In the genomic region with DNA sequence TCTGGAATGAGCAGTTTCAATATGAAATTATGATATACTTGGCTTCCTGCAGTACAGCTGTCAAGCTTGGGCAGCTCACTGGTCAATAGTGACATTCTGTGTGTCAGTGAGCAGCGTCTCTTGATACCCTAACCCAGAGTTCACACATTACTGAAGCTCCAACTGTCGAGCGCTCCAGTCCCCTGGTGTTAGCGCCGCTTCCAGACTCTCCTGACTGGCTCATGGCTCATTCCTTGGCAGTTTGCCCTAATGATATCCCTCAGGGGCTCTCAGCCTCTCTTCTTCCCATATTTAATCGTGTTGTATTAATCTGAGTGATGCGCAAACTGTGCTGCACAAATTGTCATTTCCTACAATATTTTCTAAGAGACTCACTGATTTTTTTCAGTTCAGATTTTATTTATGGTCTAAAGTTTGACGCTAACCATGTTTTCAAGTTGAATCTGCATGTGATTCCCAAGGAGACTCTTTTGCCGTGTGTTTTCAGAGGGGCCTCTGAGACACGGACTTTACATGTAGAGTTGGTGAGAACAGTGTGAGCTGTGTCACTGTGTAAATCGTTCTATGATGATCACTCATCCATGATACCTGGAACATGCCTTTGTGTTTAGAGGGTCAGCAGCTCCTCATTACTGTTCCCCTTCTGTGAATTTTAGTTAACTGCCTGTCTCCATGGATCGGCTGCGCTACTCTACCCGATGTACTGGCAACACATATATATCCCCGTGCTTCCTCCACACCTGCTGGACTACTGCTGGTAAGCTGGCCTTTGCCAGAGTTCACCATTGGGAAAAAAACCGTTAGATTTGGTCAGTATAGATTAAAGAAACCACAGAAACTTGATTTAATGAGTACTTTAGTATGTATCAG, we compare ENCODE assay signal across 8 mouse cellular contexts.
DNase-seq lines count a peak whose midpoint lies in the region; ATAC-seq lines count a peak whose summit lies in the region.

No protein-coding gene starts in this region.

- no peaks in the 10 kb centered on the region for H3K36me3 ChIP-seq in kidney, embryonic 16.5 days (ENCODE audit: insufficient read depth, low read length)
- H3K36me3 ChIP-seq in heart, embryonic 13.5 days: no peaks in the 10 kb centered on the region
- H3K36me3 ChIP-seq in neural tube, embryonic 12.5 days: no peaks in the 10 kb centered on the region

- ATAC-seq in kidney, embryonic 16.5 days (ENCODE audit: low FRiP score, low TSS enrichment): no peak
- peak; percentile 54; the same call in 1 of the 2 replicates for ATAC-seq in heart, embryonic 13.5 days (ENCODE audit: extremely low read depth, insufficient number of reproducible peaks, low FRiP score, low TSS enrichment)
- ATAC-seq in neural tube, embryonic 12.5 days (ENCODE audit: low FRiP score, low read depth): peak; percentile 79

- no peak overlapping the region for H3K27ac ChIP-seq in kidney, embryonic 16.5 days (ENCODE audit: low read length)
- H3K27ac ChIP-seq in heart, embryonic 13.5 days (replicated peaks): no peak overlapping the region
- no peak overlapping the region for H3K27ac ChIP-seq in neural tube, embryonic 12.5 days

- H3K9ac ChIP-seq in kidney, embryonic 16.5 days (replicated peaks; ENCODE audit: low read length): no peak overlapping the region
- H3K9ac ChIP-seq in heart, embryonic 13.5 days: no peak overlapping the region
- H3K9ac ChIP-seq in neural tube, embryonic 12.5 days: no peak overlapping the region

- H3K4me1 ChIP-seq in kidney, embryonic 16.5 days (ENCODE audit: insufficient read depth, low read length): 0 out of 2 replicates have a peak, but pooled peaks cover 3% of the 10 kb centered on the region
- peaks cover 17% of the 10 kb centered on the region for H3K4me1 ChIP-seq in heart, embryonic 13.5 days
- no peaks in the 10 kb centered on the region for H3K4me1 ChIP-seq in neural tube, embryonic 12.5 days

- H3K9me3 ChIP-seq in kidney, embryonic 16.5 days (ENCODE audit: low read length): no peaks in the 10 kb centered on the region
- H3K9me3 ChIP-seq in heart, embryonic 13.5 days: no peaks in the 10 kb centered on the region
- no peaks in the 10 kb centered on the region for H3K9me3 ChIP-seq in neural tube, embryonic 12.5 days

- no peak overlapping the region for H3K4me2 ChIP-seq in kidney, embryonic 16.5 days (replicated peaks; ENCODE audit: low read depth, low read length)
- H3K4me2 ChIP-seq in heart, embryonic 13.5 days: no peak overlapping the region
- no peak overlapping the region for H3K4me2 ChIP-seq in neural tube, embryonic 12.5 days (replicated peaks)

- DNase-seq in kidney, postnatal 4 days: peak; percentile 10 to 18
- peak; percentile 84 to 89 for DNase-seq in cerebellum, postnatal 10 days
- no peak for DNase-seq in urinary bladder, postnatal 10 days (ENCODE audit: low spot score)
- no peak for DNase-seq in spleen, adult 12 weeks (ENCODE audit: low spot score)
- no peak for DNase-seq in right cerebral cortex, adult 18-20 months

- no peak overlapping the region for H3K4me3 ChIP-seq in kidney, embryonic 16.5 days (ENCODE audit: low read length)
- no peak overlapping the region for H3K4me3 ChIP-seq in heart, embryonic 13.5 days
- H3K4me3 ChIP-seq in neural tube, embryonic 12.5 days: no peak overlapping the region

- WGBS in kidney, embryonic 16.5 days: 69% methylated on average over 16 of the region's 16 CpGs
- 58% methylated on average over 16 of the region's 16 CpGs for WGBS in heart, embryonic 13.5 days
- WGBS in neural tube, embryonic 12.5 days: 58% methylated on average over 16 of the region's 16 CpGs

- H3K27me3 ChIP-seq in kidney, embryonic 16.5 days (ENCODE audit: insufficient read depth, low read length): no peaks in the 10 kb centered on the region
- no peaks in the 10 kb centered on the region for H3K27me3 ChIP-seq in heart, embryonic 13.5 days (replicated peaks)
- no peaks in the 10 kb centered on the region for H3K27me3 ChIP-seq in neural tube, embryonic 12.5 days (replicated peaks)

Comparison
In these comparisons a context has a peak if more than half of its experiments do, and no peak if none do; other contexts are left out.
1. DNase-seq: peak in kidney, postnatal 4 days (2 of 2) and cerebellum, postnatal 10 days (2 of 2); none in urinary bladder, postnatal 10 days (single experiment), spleen, adult 12 weeks (single experiment) and right cerebral cortex, adult 18-20 months (single experiment).